10 mouse cellular contexts compared by ENCODE assay signal in genomic region chr7:37746133-37746761, GRCm38 (mm10). TPM values are rescaled to one million over a fixed set of nuclear protein-coding genes. Genes with fewer than 3 reads are reported as not detected.
DNase-seq lines count a peak whose midpoint lies in the region; ATAC-seq and TF ChIP-seq lines count a peak whose summit lies in the region.
"Had no signal": no experiment of that assay in that cellular context is flagged by ENCODE, and none has a peak within 500 bp of the region (broad histone marks: within the 10 kb centered on the region; RNA-seq: fewer than 3 reads in every experiment).

No protein-coding gene starts in this region.

- peaks cover 38% of the 10 kb centered on the region for H3K27me3 ChIP-seq in heart, embryonic 13.5 days (replicated peaks)
- H3K27me3 ChIP-seq in lung, embryonic 15.5 days, result no peaks in the 10 kb centered on the region
- H3K27me3 ChIP-seq in forebrain, postnatal 0 days (ENCODE audit: insufficient read depth, low read length), result no peaks in the 10 kb centered on the region
- no peaks in the 10 kb centered on the region for H3K27me3 ChIP-seq in neural tube, embryonic 15.5 days (replicated peaks)

- 17% methylated on average over 13 of the region's 13 CpGs for WGBS in heart, embryonic 13.5 days
- WGBS in lung, embryonic 15.5 days, result 24% methylated on average over 12 of the region's 13 CpGs
- 20% methylated on average over 12 of the region's 13 CpGs for WGBS in forebrain, postnatal 0 days
- 10% methylated on average over 12 of the region's 13 CpGs for WGBS in neural tube, embryonic 15.5 days

- H3K9ac ChIP-seq in heart, embryonic 13.5 days, result 0 out of 2 replicates have a peak overlapping the region, but pooled peaks have one; percentile 6
- no peak overlapping the region for H3K9ac ChIP-seq in lung, embryonic 15.5 days
- H3K9ac ChIP-seq in forebrain, postnatal 0 days, result no peak overlapping the region
- H3K9ac ChIP-seq in neural tube, embryonic 15.5 days (replicated peaks), result no peak overlapping the region
- H3K9ac ChIP-seq: kidney, embryonic 15.5 days; liver, embryonic 14.5 days had no signal

- TF ChIP-seq CTCF in forebrain, postnatal 0 days (IDR thresholded peaks at IDR 0.05; ENCODE audit: low read depth), result no peak

- DNase-seq in heart, adult 8-10 months (ENCODE audit: low spot score), result no peak
- DNase-seq in lung, postnatal 14 days, result no peak
- DNase-seq in forebrain, postnatal 0 days, result no peak
- DNase-seq in urinary bladder, postnatal 10 days (ENCODE audit: low spot score), result no peak
- DNase-seq in kidney, postnatal 25 days, result no peak

- peak overlapping the region; percentile 64 for H3K27ac ChIP-seq in heart, embryonic 13.5 days (replicated peaks)
- no peak overlapping the region for H3K27ac ChIP-seq in lung, embryonic 15.5 days
- H3K27ac ChIP-seq in forebrain, postnatal 0 days (ENCODE audit: low read depth, low read length), result no peak overlapping the region
- no peak overlapping the region for H3K27ac ChIP-seq in neural tube, embryonic 15.5 days (replicated peaks)
- H3K27ac ChIP-seq: kidney, embryonic 15.5 days; liver, embryonic 14.5 days had no signal

- no peaks in the 10 kb centered on the region for H3K36me3 ChIP-seq in heart, embryonic 13.5 days
- no peaks in the 10 kb centered on the region for H3K36me3 ChIP-seq in lung, embryonic 15.5 days
- no peaks in the 10 kb centered on the region for H3K36me3 ChIP-seq in forebrain, postnatal 0 days (ENCODE audit: insufficient read depth)
- no peaks in the 10 kb centered on the region for H3K36me3 ChIP-seq in neural tube, embryonic 15.5 days
- H3K36me3 ChIP-seq: kidney, embryonic 15.5 days had no signal

- ATAC-seq in heart, embryonic 13.5 days (ENCODE audit: extremely low read depth, insufficient number of reproducible peaks, low FRiP score, low TSS enrichment), result no peak
- ATAC-seq in lung, embryonic 15.5 days (ENCODE audit: borderline replicate concordance, extremely low read depth, low FRiP score, low TSS enrichment), result peak; percentile 19; the same call in 1 of the 2 replicates
- ATAC-seq in forebrain, postnatal 0 days, result peak; percentile 16
- ATAC-seq in neural tube, embryonic 15.5 days (ENCODE audit: low FRiP score), result peak; percentile 48; the same call in 1 of the 2 replicates

- peak overlapping the region; percentile 57 for H3K4me2 ChIP-seq in heart, embryonic 13.5 days
- H3K4me2 ChIP-seq in lung, embryonic 15.5 days, result no peak overlapping the region
- H3K4me2 ChIP-seq in forebrain, postnatal 0 days (ENCODE audit: low read depth), result 0 out of 2 replicates have a peak overlapping the region, but pooled peaks have one; percentile 0
- peak overlapping the region; percentile 22 for H3K4me2 ChIP-seq in neural tube, embryonic 15.5 days
- H3K4me2 ChIP-seq: kidney, embryonic 15.5 days had no signal

- peaks cover 23% of the 10 kb centered on the region for H3K4me1 ChIP-seq in heart, embryonic 13.5 days
- peaks cover 16% of the 10 kb centered on the region for H3K4me1 ChIP-seq in lung, embryonic 15.5 days
- H3K4me1 ChIP-seq in forebrain, postnatal 0 days (ENCODE audit: insufficient read depth), result peaks cover 6% of the 10 kb centered on the region; the same call in 1 of the 2 replicates
- peaks cover 33% of the 10 kb centered on the region for H3K4me1 ChIP-seq in neural tube, embryonic 15.5 days
- H3K4me1 ChIP-seq: kidney, embryonic 15.5 days had no signal

- H3K4me3 ChIP-seq in heart, embryonic 13.5 days, result no peak overlapping the region; the same call in 1 of the 2 replicates
- no peak overlapping the region for H3K4me3 ChIP-seq in lung, embryonic 15.5 days
- H3K4me3 ChIP-seq in forebrain, postnatal 0 days (ENCODE audit: low read depth, low read length), result no peak overlapping the region
- H3K4me3 ChIP-seq in neural tube, embryonic 15.5 days (replicated peaks), result no peak overlapping the region
- H3K4me3 ChIP-seq: kidney, embryonic 15.5 days had no signal

- no peaks in the 10 kb centered on the region for H3K9me3 ChIP-seq in heart, embryonic 13.5 days
- H3K9me3 ChIP-seq in lung, embryonic 15.5 days, result no peaks in the 10 kb centered on the region
- no peaks in the 10 kb centered on the region for H3K9me3 ChIP-seq in forebrain, postnatal 0 days (ENCODE audit: low read length)
- no peaks in the 10 kb centered on the region for H3K9me3 ChIP-seq in neural tube, embryonic 15.5 days (replicated peaks)
- H3K9me3 ChIP-seq: kidney, embryonic 15.5 days had no signal

RNA-seq across cellular contexts. Expression of gene Zfp536, which starts 27.2 kb away (rescaled TPM):
- 4.3 and 5.0 TPM in 2 replicates for polyA plus RNA-seq in heart, embryonic 13.5 days (2015; fragmentation: Nextera tagmentation; extraction: Ambion mirVana)
- total RNA-seq in heart, adult 8-10 months (2022), result 10 to 100 TPM in 1 of 4 experiments, 1 to 10 TPM in 3; 6.2 to 10.6 (median 8.5) TPM
- polyA plus RNA-seq in lung, embryonic 15.5 days (2015; fragmentation: Nextera tagmentation; extraction: Ambion mirVana), result 9.4 and 10.7 TPM in 2 replicates
- total RNA-seq in forebrain, postnatal 0 days (2014; rRNA removed), result 24.3 and 34.9 TPM in 2 replicates
- 8.1 and 17.0 TPM in 2 replicates for polyA plus RNA-seq in forebrain, postnatal 0 days (2015; fragmentation: Nextera tagmentation; extraction: Ambion mirVana)
- 27.9 and 34.5 TPM in 2 replicates for polyA plus RNA-seq in neural tube, embryonic 15.5 days (2015; fragmentation: Nextera tagmentation; extraction: Ambion mirVana)
- polyA plus RNA-seq: liver, embryonic 14.5 days had no signal
